Comparison of ENCODE assay signal across 8 mouse cellular contexts in the genomic region with DNA sequence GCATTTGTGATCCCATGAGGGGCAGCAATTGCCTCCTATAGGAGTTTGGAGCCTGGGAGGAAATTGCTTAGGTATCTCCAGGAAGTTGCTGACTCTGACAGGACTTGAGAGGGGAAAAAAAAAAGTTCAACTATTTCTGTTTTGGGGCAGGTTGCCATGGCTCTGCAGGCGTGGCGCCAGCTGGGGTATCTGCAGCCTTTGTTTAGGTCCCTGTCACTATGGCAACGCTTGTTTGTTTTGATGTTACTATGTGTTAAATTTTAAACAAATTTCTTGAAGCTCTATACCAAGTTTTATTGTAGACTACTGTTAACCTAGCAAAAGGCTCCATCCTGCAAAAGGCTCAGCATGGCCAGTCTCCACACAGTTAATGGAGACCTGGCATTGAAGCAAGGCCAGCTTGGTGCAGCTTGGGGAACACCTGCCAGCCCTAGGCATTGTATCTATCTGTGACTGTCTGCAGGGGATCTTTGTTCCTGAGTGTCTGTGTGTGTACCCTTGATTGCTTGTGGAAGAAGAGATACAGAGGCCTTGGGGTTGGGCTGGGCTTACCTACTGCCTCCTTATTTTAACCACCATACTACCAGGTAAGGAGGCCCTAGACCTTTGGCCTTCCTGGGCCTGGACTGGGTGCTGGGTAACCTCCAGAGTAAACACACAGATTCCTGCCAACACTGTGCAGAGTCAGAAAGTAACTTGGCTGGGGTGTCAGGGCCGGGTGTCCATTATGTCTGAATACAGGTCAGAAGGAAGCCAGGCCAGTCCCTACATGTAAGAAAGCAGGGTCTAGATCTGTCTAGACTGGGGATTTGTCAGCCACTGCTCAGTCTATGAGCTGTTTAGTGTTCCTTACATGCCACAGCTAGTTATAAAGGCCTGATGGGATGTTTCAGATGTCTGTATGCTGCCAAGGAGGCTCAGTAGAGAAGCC. TPM values are rescaled to one million over a fixed set of nuclear protein-coding genes. Genes with fewer than 3 reads are reported as not detected.
DNase-seq lines count a peak whose midpoint lies in the region; ATAC-seq and TF ChIP-seq lines count a peak whose summit lies in the region.

No protein-coding gene starts in this region.

- H3K9ac ChIP-seq in kidney, embryonic 14.5 days (ENCODE audit: low read depth, low read length), result no peak overlapping the region
- H3K9ac ChIP-seq in MEL (ENCODE audit: control insufficient read depth, low read depth, low read length, poor library complexity, severe bottlenecking), result no peak overlapping the region
- no peak overlapping the region for H3K9ac ChIP-seq in embryonic facial prominence, embryonic 14.5 days (ENCODE audit: low read depth, low read length)
- H3K9ac ChIP-seq in hindbrain, embryonic 16.5 days (ENCODE audit: low read depth, low read length), result no peak overlapping the region

- H3K79me2 ChIP-seq in MEL (ENCODE audit: control insufficient read depth, insufficient read depth, low read length, poor library complexity), result no peaks in the 10 kb centered on the region

- no peak for TF ChIP-seq RAD21 in MEL (IDR thresholded peaks at IDR 0.05; ENCODE audit: low read depth, low read length)

- no peak overlapping the region for H3K4me3 ChIP-seq in kidney, embryonic 14.5 days (ENCODE audit: low read length)
- H3K4me3 ChIP-seq in MEL (ENCODE audit: control insufficient read depth in 1 of 2, insufficient read depth in 1 of 2, low read depth in 2 of 2, low read length in 2 of 2), result no peak overlapping the region
- no peak overlapping the region for H3K4me3 ChIP-seq in embryonic facial prominence, embryonic 14.5 days (ENCODE audit: low read depth, low read length)
- no peak overlapping the region for H3K4me3 ChIP-seq in hindbrain, embryonic 16.5 days (ENCODE audit: low read length)

- 77% methylated on average over 4 of the region's 4 CpGs for WGBS in kidney, embryonic 14.5 days
- WGBS in embryonic facial prominence, embryonic 14.5 days, result 69% methylated on average over 4 of the region's 4 CpGs
- 66% methylated on average over 4 of the region's 4 CpGs for WGBS in hindbrain, embryonic 16.5 days

- ATAC-seq in kidney, embryonic 14.5 days (ENCODE audit: low FRiP score, low TSS enrichment), result no peak
- peak; percentile 61 for ATAC-seq in embryonic facial prominence, embryonic 14.5 days (ENCODE audit: low read depth)
- ATAC-seq in hindbrain, embryonic 16.5 days, result peak; percentile 43

- TF ChIP-seq CTCF in MEL (IDR thresholded peaks at IDR 0.05 in 2 of 3, conservative IDR thresholded peaks at IDR 0.05 in 1 of 3; ENCODE audit: control insufficient read depth in 1 of 3, insufficient read depth in 1 of 3, low read depth in 2 of 3, low read length in 3 of 3, poor library complexity in 1 of 3, severe bottlenecking in 1 of 3), result no peak

- TF ChIP-seq POLR2A in MEL (IDR thresholded peaks at IDR 0.05; ENCODE audit: control insufficient read depth in 1 of 2, insufficient read depth in 1 of 2, low read depth in 1 of 2, low read length in 2 of 2, poor library complexity in 1 of 2), result no peak

- H3K9me3 ChIP-seq in kidney, embryonic 14.5 days (ENCODE audit: control insufficient read depth, low read length), result no peaks in the 10 kb centered on the region
- H3K9me3 ChIP-seq in MEL (replicated peaks; ENCODE audit: insufficient read depth, low read length), result no peaks in the 10 kb centered on the region
- H3K9me3 ChIP-seq in embryonic facial prominence, embryonic 14.5 days (ENCODE audit: control insufficient read depth, low read length), result no peaks in the 10 kb centered on the region
- no peaks in the 10 kb centered on the region for H3K9me3 ChIP-seq in hindbrain, embryonic 16.5 days (ENCODE audit: control insufficient read depth, low read length)

- H3K27me3 ChIP-seq in kidney, embryonic 14.5 days (ENCODE audit: control insufficient read depth, insufficient read depth, low read length), result no peaks in the 10 kb centered on the region
- H3K27me3 ChIP-seq in MEL (ENCODE audit: control insufficient read depth in 1 of 2, insufficient read depth in 2 of 2, low read length in 2 of 2), result no peaks in the 10 kb centered on the region
- no peaks in the 10 kb centered on the region for H3K27me3 ChIP-seq in embryonic facial prominence, embryonic 14.5 days (replicated peaks; ENCODE audit: control insufficient read depth, insufficient read depth, low read length)
- H3K27me3 ChIP-seq in hindbrain, embryonic 16.5 days (replicated peaks; ENCODE audit: control insufficient read depth, insufficient read depth, low read length), result no peaks in the 10 kb centered on the region

- peak; percentile 49 for DNase-seq in kidney, adult 18-20 months
- peak; percentile 13 for DNase-seq in MEL (ENCODE audit: low read depth, low spot score)
- no peak for DNase-seq in embryonic facial prominence, embryonic 14.5 days (ENCODE audit: low spot score)
- DNase-seq in lung, postnatal 14 days, result peak; percentile 61
- DNase-seq in frontal cortex, postnatal 14 days (ENCODE audit: low spot score in 2 of 2), result no peak
- DNase-seq in embryo, embryonic 11 days, result no peak

- no peak overlapping the region for H3K4me2 ChIP-seq in kidney, embryonic 14.5 days (replicated peaks; ENCODE audit: low read depth, low read length)
- no peak overlapping the region for H3K4me2 ChIP-seq in embryonic facial prominence, embryonic 14.5 days (ENCODE audit: low read depth, low read length)
- H3K4me2 ChIP-seq in hindbrain, embryonic 16.5 days (ENCODE audit: low read length), result no peak overlapping the region

- no peak for TF ChIP-seq EP300 in MEL (IDR thresholded peaks at IDR 0.05; ENCODE audit: low read depth in 1 of 2, low read length in 2 of 2)

- H3K4me1 ChIP-seq in kidney, embryonic 14.5 days (ENCODE audit: control insufficient read depth, insufficient read depth, low read length), result no peaks in the 10 kb centered on the region
- H3K4me1 ChIP-seq in MEL (ENCODE audit: control insufficient read depth in 1 of 2, insufficient read depth in 2 of 2, low read length in 2 of 2), result no peaks in the 10 kb centered on the region
- no peaks in the 10 kb centered on the region for H3K4me1 ChIP-seq in embryonic facial prominence, embryonic 14.5 days (ENCODE audit: control insufficient read depth, insufficient read depth, low read length)
- H3K4me1 ChIP-seq in hindbrain, embryonic 16.5 days (ENCODE audit: control insufficient read depth, insufficient read depth, low read depth, low read length), result peaks cover 6% of the 10 kb centered on the region

- no peak overlapping the region for H3K27ac ChIP-seq in kidney, embryonic 14.5 days (ENCODE audit: low read depth, low read length)
- no peak overlapping the region for H3K27ac ChIP-seq in MEL (ENCODE audit: control insufficient read depth, low read depth, low read length)
- no peak overlapping the region for H3K27ac ChIP-seq in embryonic facial prominence, embryonic 14.5 days (replicated peaks; ENCODE audit: low read depth, low read length)
- H3K27ac ChIP-seq in hindbrain, embryonic 16.5 days (ENCODE audit: low read depth, low read length), result no peak overlapping the region

- H3K36me3 ChIP-seq in kidney, embryonic 14.5 days (ENCODE audit: control insufficient read depth, insufficient read depth, low read length), result no peaks in the 10 kb centered on the region
- no peaks in the 10 kb centered on the region for H3K36me3 ChIP-seq in MEL (ENCODE audit: control insufficient read depth in 1 of 2, insufficient read depth in 2 of 2, low read length in 2 of 2)
- H3K36me3 ChIP-seq in embryonic facial prominence, embryonic 14.5 days (ENCODE audit: control insufficient read depth, insufficient read depth, low read length), result no peaks in the 10 kb centered on the region
- H3K36me3 ChIP-seq in hindbrain, embryonic 16.5 days (ENCODE audit: control insufficient read depth, insufficient read depth, low read length), result peaks cover 6% of the 10 kb centered on the region

TF ChIP-seq in MEL, 35 proteins besides CTCF, POLR2A, EP300 and RAD21:
- no peak for TF ChIP-seq MAZ (IDR thresholded peaks at IDR 0.05; ENCODE audit: low read depth, low read length)

RNA-seq across cellular contexts. Expression of a gene that starts 16.2 kb away (rescaled TPM):
- polyA plus RNA-seq in kidney, embryonic 14.5 days (2014; fragmentation: Nextera tagmentation; extraction: Ambion mirVana), result 0.31 and 0.55 TPM in 2 replicates
- total RNA-seq in MEL (2012; rRNA removed), result not detected in 2 replicates
- polyA plus RNA-seq in MEL (2012; ENCODE audit: insufficient read depth in 1 of 2, insufficient read length in 2 of 2, low read depth in 1 of 2, low replicate concordance in 2 of 2, missing spikeins in 1 of 2), result under 1 TPM in 1 of 2 experiments, not detected in 1; 0.04 TPM
- polyA plus RNA-seq in embryonic facial prominence, embryonic 14.5 days (2014; fragmentation: Nextera tagmentation; extraction: Ambion mirVana), result 2.8 and 3.6 TPM in 2 replicates
- 13.9 and 14.6 TPM in 2 replicates for polyA plus RNA-seq in hindbrain, embryonic 16.5 days (2015; fragmentation: Nextera tagmentation; extraction: Ambion mirVana)

RNA-seq across cellular contexts. Expression of a gene that starts 36.7 kb away (rescaled TPM):
- polyA plus RNA-seq in kidney, embryonic 14.5 days (2014; fragmentation: Nextera tagmentation; extraction: Ambion mirVana), result 12.6 and 20.9 TPM in 2 replicates
- 2.2 and 3.9 TPM in 2 replicates for total RNA-seq in MEL (2012; rRNA removed)
- 1 to 10 TPM in 1 of 2 experiments, not detected in 1; 7.0 TPM for polyA plus RNA-seq in MEL (2012; ENCODE audit: insufficient read depth in 1 of 2, insufficient read length in 2 of 2, low read depth in 1 of 2, low replicate concordance in 2 of 2, missing spikeins in 1 of 2)
- polyA plus RNA-seq in embryonic facial prominence, embryonic 14.5 days (2014; fragmentation: Nextera tagmentation; extraction: Ambion mirVana), result 10.7 and 12.8 TPM in 2 replicates
- polyA plus RNA-seq in hindbrain, embryonic 16.5 days (2015; fragmentation: Nextera tagmentation; extraction: Ambion mirVana), result 6.8 and 7.2 TPM in 2 replicates

Comparison
In these comparisons a context has a peak if more than half of its experiments do, and no peak if none do; other contexts are left out.
1. DNase-seq: peak in kidney, adult 18-20 months (single experiment), MEL (single experiment) and lung, postnatal 14 days (single experiment); none in embryonic facial prominence, embryonic 14.5 days (single experiment), frontal cortex, postnatal 14 days (0 of 2) and embryo, embryonic 11 days (single experiment).